Mouse (Mus musculus) midbrain, embryonic 11.5 days (tissue): Measurements from ENCODE around the gene Vti1a. TPM values are rescaled to one million over a fixed set of nuclear protein-coding genes. Genes with fewer than 3 reads are reported as not detected.

Experiments used
- ATAC-seq: fragments of 200-750 bp; cut with Nextera tagmentation; 2 replicates; pipeline ENCODE4 v1.8.0; 2017; ENCODE audit warnings: moderate TSS enrichment, moderate library complexity; ENCODE audit not compliant: low FRiP score
- DNase-seq: peaks from one replicate; pipeline ENCODE4 v3.0.0; 2015; ENCODE audit warnings: low spot score; ENCODE audit errors: missing footprints
- H3K27ac ChIP-seq: fragments of 300-500 bp; sonication (generic); 2 replicates; pipeline ENCODE4 v1.5.1; 2014; ENCODE audit warnings: low read depth, low read length
- H3K27me3 ChIP-seq: fragments of 300-500 bp; sonication (generic); 2 replicates; pipeline ENCODE4 v1.6.1; 2014; ENCODE audit warnings: mild to moderate bottlenecking, low read length, moderate library complexity, mixed read lengths; ENCODE audit not compliant: control insufficient read depth, insufficient read depth
- H3K36me3 ChIP-seq: fragments of 300-500 bp; sonication (generic); 2 replicates; pipeline ENCODE4 v1.6.1; 2014; ENCODE audit warnings: mild to moderate bottlenecking, low read length, moderate library complexity, mixed read lengths; ENCODE audit not compliant: control insufficient read depth, insufficient read depth
- H3K4me1 ChIP-seq: fragments of 300-500 bp; sonication (generic); 2 replicates; pipeline ENCODE4 v1.6.1; 2014; ENCODE audit warnings: low read length; ENCODE audit not compliant: control insufficient read depth, insufficient read depth
- H3K4me2 ChIP-seq: fragments of 300-500 bp; sonication (generic); 2 replicates; pipeline ENCODE4 v1.6.1; 2014; ENCODE audit warnings: mild to moderate bottlenecking, moderate library complexity
- H3K4me3 ChIP-seq: fragments of 300-500 bp; sonication (generic); 2 replicates; pipeline ENCODE4 v1.5.1; 2014; ENCODE audit warnings: low read depth, low read length
- H3K9ac ChIP-seq: fragments of 300-500 bp; sonication (generic); 2 replicates; pipeline ENCODE4 v1.6.1; 2014; ENCODE audit warnings: low read length
- H3K9me3 ChIP-seq: fragments of 300-500 bp; sonication (generic); 2 replicates; pipeline ENCODE4 v1.6.1; 2016; ENCODE audit warnings: low read length; ENCODE audit not compliant: control insufficient read depth
- WGBS: fragments of 180-500 bp; shearing (Covaris S2); extraction: QIAGEN DNeasy Blood & Tissue Kit; methylation state at CpG from one replicate; pipeline ENCODE4 v1.1.7; 2014; 5-methylcytosine and 5-hydroxymethylcytosine counted together
- polyA plus RNA-seq: library from polyadenylated mRNA; unstranded; fragments of >200 nt; fragmentation: Nextera tagmentation; extraction: Ambion mirVana; gene quantifications from 2 replicates; pipeline ENCODE4 v1.2.1, GENCODE M21; 2014

Gene Vti1a
- polyA plus RNA-seq, 1 experiment from 2014 or later = 27.1 TPM

DNA sequence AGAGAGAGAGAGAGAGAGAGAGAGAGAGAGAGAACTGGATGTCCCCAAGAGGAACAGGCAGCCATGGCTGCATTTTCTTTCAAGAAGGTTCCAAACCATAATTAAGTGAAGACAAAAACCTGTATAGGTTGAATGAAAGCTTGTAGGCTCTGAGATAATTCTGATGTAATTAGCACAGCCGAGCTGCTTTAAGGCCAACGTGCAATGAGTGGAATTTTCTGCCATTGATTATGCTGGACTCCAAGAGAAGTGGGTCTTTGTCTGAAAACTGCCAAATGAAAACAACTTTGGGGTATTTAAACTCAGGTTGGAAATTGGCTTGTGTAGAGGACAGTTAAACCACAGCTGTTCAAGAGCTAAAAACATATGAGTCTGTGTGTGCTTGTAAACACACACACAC, 281.2 kb downstream of the Vti1a start:
- WGBS = 63% methylated on average over 2 of the region's 2 CpGs
- no peak for DNase-seq

DNA sequence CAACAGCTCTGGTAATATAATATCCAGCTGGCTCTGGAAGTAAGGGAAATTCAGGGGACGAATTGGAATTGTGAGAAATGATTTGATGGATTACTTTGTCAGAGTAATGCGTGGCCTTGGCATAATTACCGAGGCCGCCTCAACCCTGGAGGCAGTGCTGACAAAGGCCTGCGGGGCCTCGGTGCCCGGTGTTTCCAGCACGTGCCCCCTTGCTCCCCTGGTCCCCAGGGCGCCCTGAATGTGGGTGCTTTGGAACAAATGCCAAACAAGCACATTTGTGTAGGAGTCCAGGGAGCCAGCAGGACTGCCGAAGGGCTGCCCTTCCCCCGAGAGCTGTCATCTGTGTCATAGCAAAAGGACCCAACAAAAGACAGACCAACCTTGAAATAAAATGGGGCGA, 281.9 kb downstream of the Vti1a start:
- WGBS = 72% methylated on average over 12 of the region's 12 CpGs
- no peaks in the 10 kb centered on the region for H3K36me3 ChIP-seq
- DNase-seq = no peak
- no peaks in the 10 kb centered on the region; the same call in 1 of the 2 replicates for H3K4me1 ChIP-seq
- no peak for ATAC-seq
- H3K27me3 ChIP-seq = no peaks in the 10 kb centered on the region
- H3K27ac ChIP-seq = no peak overlapping the region
- no peak overlapping the region for H3K4me3 ChIP-seq
- H3K4me2 ChIP-seq = no peak overlapping the region
- H3K9me3 ChIP-seq = no peaks in the 10 kb centered on the region
- H3K9ac ChIP-seq = no peak overlapping the region

More for the DNA sequence above, 281.2 kb downstream of the Vti1a start:
- no peaks in the 10 kb centered on the region; the same call in 1 of the 2 replicates for H3K4me1 ChIP-seq
- H3K9me3 ChIP-seq = no peaks in the 10 kb centered on the region
- no peak overlapping the region for H3K9ac ChIP-seq
- no peaks in the 10 kb centered on the region for H3K36me3 ChIP-seq
- H3K27me3 ChIP-seq = no peaks in the 10 kb centered on the region
- H3K27ac ChIP-seq = no peak overlapping the region
- no peak overlapping the region for H3K4me3 ChIP-seq
- ATAC-seq = no peak
- no peak overlapping the region for H3K4me2 ChIP-seq

DNA sequence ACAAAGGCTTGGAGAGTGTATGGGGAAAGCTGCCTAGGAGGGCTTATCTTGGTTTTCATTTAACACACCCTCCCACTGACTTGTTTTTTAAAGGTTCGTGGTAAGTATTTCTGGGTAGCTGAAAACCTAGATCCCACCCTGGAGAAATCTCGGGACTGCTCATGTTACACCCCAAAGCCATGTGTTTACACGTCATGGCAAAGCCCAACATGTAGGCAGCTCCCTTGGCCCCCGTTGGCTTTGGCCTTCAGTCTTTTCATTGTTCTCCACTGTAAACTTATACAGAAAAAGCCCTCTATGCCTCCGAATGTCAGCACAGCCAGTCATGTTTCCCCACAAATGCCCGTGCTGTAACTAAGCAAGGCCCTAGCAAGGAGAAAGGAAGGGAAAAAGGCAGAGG, 283.0 kb downstream of the Vti1a start:
- Histone ChIP-seq H3K27me3 (no peaks in the 10 kb centered on the region), H3K4me3 (no peak overlapping the region), H3K9me3 (no peaks in the 10 kb centered on the region), H3K4me2 (no peak overlapping the region), H3K27ac (no peak overlapping the region), H3K4me1 (no peaks in the 10 kb centered on the region; the same call in 1 of the 2 replicates), H3K9ac (no peak overlapping the region), H3K36me3 (no peaks in the 10 kb centered on the region)
- no peak for DNase-seq
- WGBS = 74% methylated on average over 6 of the region's 6 CpGs
- ATAC-seq = no peak

DNA sequence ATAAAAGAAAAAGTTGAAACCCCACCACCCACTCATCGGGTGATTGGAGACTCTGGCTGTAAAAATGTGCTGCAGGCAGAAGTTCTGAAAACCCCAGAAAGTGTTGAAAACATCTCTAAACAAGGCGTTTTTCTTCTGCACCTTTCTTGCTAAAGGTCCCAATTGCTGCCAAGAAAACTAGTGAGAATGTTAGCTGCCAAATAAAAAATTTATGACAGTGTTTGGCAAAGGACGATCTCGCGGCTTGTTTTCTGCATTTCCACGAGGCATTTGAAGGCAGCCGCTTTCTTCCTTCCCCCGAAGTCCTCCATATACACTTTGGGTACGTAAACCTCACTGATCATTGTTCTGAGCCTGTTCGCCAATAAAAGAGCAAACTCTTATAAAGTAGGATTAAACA, 291.6 kb downstream of the Vti1a start:
- no peak for DNase-seq
- WGBS = 93% methylated on average over 10 of the region's 10 CpGs
- Histone ChIP-seq H3K9me3 (no peaks in the 10 kb centered on the region), H3K4me1 (peaks cover 4% of the 10 kb centered on the region; the same call in 1 of the 2 replicates), H3K4me3 (no peak overlapping the region), H3K27me3 (no peaks in the 10 kb centered on the region), H3K4me2 (no peak overlapping the region), H3K36me3 (no peaks in the 10 kb centered on the region), H3K9ac (no peak overlapping the region), H3K27ac (no peak overlapping the region)
- ATAC-seq = no peak

DNA sequence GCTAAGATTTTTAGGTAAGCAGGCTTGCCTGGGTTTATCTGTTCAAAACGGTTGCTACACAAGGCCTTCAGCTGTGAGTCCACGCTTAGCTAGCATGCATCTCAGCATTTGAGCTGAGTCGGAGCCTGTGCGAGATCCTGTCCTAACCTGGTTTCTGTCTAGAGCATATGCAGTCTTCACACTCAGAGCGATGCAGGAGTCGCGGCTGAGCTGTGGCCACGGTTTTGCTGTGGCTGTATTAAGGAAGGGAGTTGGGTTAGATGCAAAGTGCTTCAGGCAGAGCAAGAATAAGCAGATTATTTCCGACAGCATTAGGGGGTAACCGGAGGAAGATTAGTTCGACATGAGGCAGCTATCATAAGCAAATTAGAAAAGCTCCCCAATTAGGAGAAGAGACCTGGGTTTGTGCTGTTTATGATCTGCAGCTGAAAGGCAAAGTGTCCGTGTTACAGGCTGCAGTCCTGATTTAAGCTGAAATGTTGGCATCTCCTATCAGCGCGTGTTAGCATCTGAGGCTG, 292.8 kb downstream of the Vti1a start:
- no peak for ATAC-seq
- Histone ChIP-seq H3K4me3 (no peak overlapping the region), H3K27ac (no peak overlapping the region), H3K9ac (no peak overlapping the region), H3K4me1 (peaks cover 4% of the 10 kb centered on the region; the same call in 1 of the 2 replicates), H3K36me3 (no peaks in the 10 kb centered on the region), H3K27me3 (no peaks in the 10 kb centered on the region), H3K9me3 (no peaks in the 10 kb centered on the region), H3K4me2 (no peak overlapping the region)
- 76% methylated on average over 14 of the region's 14 CpGs for WGBS
- DNase-seq = no peak

DNA sequence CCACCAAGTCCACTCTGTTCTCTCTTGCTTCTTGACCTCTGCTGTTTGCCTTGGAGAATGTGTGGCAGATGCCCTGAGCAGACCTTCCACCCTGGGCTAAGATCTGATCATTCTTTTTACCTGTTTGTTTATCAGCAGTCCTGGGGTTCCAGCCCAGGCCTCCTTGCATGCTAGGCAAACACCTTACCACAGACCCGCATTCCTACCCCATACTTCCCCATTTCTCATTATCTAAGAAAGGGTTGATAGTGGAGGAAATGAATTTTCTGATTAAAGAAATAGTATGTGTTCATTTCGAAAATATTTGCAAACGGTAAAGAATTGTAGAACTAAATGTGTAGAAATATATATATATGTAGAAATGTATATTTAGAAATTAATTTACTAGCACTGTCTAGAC, 293.7 kb downstream of the Vti1a start:
- Histone ChIP-seq H3K27me3 (no peaks in the 10 kb centered on the region), H3K4me2 (no peak overlapping the region), H3K9ac (no peak overlapping the region), H3K4me1 (peaks cover 4% of the 10 kb centered on the region; the same call in 1 of the 2 replicates), H3K4me3 (no peak overlapping the region), H3K27ac (no peak overlapping the region), H3K9me3 (no peaks in the 10 kb centered on the region), H3K36me3 (no peaks in the 10 kb centered on the region)
- ATAC-seq = no peak
- DNase-seq = no peak
- WGBS = 93% methylated on average over 3 of the region's 3 CpGs

DNA sequence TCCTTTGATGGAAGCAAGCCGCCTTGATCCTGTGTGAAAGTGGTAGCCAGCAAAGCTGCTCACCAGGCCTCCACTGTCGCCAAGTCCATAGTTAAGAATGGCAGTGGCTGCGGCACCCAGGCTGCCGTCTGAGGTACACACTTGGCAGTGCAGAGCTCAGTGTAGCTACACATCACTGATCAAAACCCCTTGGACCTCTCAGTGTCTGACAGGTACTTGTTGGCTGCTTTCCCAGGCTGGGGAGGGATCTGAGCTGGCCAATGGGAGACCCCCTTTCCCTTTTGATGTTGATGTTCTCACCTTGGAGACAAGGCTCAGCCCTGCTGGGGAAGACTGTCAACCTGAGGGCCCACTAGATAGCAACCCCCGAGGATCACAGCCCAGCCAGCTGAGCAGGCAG, 299.6 kb downstream of the Vti1a start:
- no peaks in the 10 kb centered on the region for H3K36me3 ChIP-seq
- H3K9ac ChIP-seq = no peak overlapping the region
- 88% methylated on average over 5 of the region's 5 CpGs for WGBS
- peaks cover 3% of the 10 kb centered on the region; the same call in 1 of the 2 replicates for H3K4me1 ChIP-seq
- DNase-seq (no peak), ATAC-seq (no peak)
- no peak overlapping the region for H3K4me2 ChIP-seq
- H3K9me3 ChIP-seq = no peaks in the 10 kb centered on the region
- H3K27ac ChIP-seq = no peak overlapping the region
- H3K4me3 ChIP-seq = no peak overlapping the region
- H3K27me3 ChIP-seq = no peaks in the 10 kb centered on the region

DNA sequence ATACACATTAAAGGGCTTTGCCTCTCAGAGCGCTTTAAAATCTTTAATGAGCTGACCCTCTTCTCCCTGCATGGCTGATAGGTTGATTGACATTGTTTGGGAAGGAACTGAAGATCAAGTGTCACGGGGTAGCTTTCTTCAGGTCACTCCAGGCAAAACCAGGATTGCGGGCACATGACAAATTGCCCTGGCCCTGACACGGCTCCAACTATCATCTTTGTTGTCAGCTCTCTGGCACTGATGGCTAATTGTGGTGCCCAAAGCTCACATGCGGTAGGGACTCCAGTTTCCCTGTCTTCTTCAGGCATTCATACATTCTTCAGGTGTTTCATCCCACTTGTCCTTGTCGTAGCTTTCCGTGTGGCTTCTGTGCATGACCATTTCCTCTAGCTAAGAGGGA, 300.2 kb downstream of the Vti1a start:
- Histone ChIP-seq H3K9me3 (no peaks in the 10 kb centered on the region), H3K27me3 (no peaks in the 10 kb centered on the region), H3K4me3 (no peak overlapping the region), H3K4me1 (peaks cover 6% of the 10 kb centered on the region), H3K9ac (no peak overlapping the region), H3K4me2 (no peak overlapping the region), H3K36me3 (no peaks in the 10 kb centered on the region), H3K27ac (no peak overlapping the region)
- ATAC-seq (no peak), DNase-seq (no peak)
- 89% methylated on average over 7 of the region's 7 CpGs for WGBS

DNA sequence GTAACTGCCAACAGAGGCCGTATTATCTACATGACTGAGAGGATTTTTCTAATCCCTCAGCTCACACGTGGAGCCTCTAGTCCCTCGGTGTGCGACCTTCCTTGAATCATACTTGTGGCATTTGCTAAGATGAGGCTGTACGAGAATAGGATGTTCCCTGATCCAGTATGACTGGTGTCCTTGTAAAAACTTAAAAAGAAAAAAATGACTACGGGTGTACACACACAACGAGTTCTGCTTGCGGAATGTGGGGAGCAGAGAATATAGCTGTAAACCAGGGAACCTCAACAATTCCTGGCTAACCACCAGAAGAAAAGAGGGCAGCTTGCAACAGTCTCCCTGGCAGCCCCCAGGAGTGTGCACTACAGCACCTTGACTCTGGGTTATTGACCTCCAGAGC, 300.8 kb downstream of the Vti1a start:
- 91% methylated on average over 8 of the region's 8 CpGs for WGBS

More for the DNA sequence above, 300.8 kb downstream of the Vti1a start:
- Histone ChIP-seq H3K36me3 (no peaks in the 10 kb centered on the region), H3K4me2 (no peak overlapping the region), H3K9me3 (no peaks in the 10 kb centered on the region), H3K27me3 (no peaks in the 10 kb centered on the region), H3K9ac (no peak overlapping the region), H3K4me3 (no peak overlapping the region), H3K4me1 (peaks cover 6% of the 10 kb centered on the region), H3K27ac (no peak overlapping the region)
- ATAC-seq = no peak
- DNase-seq = no peak
